Mouse (Mus musculus): ENCODE measurements around the gene Ccdc28b.

Gene Ccdc28b

DNA sequence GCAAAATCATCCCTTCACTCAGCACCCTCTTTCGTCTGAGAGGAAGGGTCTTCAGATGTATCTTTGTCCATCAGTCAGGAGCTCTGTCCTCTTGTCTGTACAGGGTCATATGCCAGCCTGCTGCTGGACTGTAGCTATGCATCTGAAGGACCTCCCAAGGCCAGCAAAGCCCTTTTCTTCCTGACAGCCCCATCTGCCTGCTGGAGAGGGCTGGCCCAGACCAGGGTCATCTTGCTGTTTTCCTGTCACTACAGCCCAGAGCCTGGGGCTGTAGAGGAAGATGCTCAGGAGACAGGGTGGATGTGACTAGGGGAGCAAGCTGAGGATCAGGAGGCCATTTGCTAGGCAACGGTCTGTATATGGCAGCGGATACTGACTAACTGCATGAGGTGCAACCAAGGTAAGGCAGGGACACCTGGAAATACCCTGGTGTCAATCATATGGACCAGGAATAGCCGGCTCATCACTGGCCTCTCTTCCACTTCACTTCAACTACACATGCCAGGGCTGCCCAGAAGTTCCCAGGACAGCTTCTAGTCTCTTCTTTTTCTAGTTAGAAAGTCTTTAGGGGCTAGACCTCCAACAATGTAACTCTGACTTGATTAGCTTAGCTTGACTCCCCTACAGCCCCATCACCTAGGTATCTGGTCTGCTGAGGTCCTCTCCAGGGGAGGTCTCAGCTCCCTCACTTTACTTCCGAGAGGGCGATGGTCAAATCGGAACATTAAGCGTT, 778 bp downstream of the Ccdc28b start:
- peak; percentile 65 for DNase-seq

DNA sequence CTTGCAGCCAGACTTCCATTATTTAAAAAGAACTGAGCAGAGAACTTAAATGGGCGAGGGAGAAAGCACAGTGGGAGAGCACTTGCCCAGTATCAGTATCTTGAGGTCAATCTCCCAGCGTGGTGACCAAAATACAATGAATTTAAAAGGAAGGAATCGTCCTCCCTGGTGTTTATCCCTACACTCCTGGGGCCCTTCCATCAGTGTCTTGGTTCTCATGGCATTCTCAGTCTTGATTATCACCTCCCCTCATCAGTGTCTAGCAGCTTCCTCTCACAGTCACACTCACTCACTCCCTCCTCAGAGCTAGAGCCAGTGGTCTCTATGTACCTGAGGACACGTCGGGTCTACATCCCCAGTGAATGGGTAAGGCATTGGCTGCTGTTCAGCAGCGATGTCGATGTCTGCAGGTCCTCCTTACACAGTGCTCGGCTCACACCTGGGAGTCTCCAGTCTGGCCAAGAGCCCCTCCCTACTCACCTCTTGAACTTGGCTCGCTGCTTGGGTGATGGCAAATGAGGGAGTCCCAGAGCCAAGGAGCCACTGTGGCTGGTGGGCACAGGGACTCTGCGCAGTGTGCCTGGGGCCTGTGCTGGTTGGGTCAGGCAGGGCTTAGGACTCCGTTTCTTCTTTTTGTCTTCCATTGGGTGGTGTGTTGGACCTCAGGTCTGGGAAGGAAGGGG, 1.5 kb downstream of the Ccdc28b start:
- DNase-seq, result peak; percentile 77

DNA sequence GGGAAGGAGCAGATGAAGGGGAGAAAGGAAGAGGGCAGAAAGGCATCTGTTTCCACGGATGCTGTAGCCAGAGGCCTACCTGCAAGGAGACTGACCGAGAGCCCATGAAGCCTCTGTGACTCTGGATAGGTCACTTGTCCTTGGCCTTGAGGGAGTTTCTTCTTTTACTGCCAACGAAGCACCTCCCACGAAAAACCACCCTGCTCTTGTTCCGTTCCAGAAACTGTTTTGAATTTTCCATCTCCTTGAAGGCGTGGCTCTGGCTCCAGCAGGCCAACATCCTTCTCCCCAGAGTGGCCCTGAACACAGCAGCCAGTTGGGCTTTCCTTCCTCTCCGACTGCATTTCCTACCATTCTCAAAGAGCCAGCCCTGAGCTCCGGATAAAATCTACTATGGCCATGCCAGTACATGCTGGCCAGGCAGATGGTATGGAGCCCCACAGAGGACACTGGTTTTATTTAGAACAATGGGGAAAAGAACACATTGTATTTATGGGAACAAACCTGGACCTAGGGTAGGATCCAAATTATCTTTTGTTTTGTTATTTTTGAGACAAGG, 2.4 kb downstream of the Ccdc28b start:
- peak; percentile 85 for DNase-seq

- DNase-seq, result peak; percentile 65
Observed at GRCm38 (mm10) chr4:129620419-129621282, 3.1 kb downstream of the Ccdc28b start.

DNA sequence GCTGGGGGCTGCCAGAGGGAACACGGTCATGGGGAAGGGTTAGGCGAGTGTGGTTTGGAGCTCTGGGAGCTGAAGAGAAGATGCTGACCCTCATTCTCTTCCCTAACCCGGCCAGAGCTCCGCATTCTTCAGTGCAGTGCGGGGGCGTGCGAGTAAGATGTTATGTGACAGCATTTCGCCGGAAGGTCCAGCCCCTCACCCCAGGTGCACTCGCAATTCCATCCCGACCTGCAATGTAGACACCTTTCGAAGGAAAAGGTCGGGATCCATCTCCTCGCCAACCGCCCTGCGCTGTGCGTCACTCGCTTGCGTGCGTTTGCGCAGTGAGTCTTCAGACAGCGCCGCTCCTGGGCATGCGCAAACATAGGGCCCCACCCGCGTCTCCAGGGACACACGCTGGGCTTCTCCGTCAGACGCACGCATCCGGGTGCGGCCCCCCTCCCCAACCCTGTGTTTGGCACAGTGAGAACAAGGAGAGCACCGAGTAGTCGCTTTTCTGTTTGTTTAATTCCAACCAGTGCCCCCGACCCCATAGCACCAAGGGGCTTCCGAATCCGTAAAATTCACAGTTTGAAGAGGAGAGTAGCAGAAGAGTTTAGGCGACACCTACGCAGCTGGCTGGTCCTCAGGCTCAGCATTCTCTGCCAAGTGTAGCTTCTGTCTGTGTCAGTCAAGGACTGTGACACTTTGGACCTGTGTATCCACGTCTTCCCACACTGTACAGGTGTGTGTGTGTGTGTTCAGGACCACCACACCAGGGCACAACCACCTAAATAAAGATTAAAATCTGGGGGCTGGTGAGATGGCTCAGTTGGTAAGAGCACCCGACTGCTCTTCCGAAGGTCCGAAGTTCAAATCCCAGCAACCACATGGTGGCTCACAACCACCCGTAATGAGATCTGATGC, 4.7 kb downstream of the Ccdc28b start, which contains the start of gene Iqcc:
TSS of gene Iqcc (minus strand) at position 314 of the 906 bp plus-strand sequence.
- DNase-seq, result peak; percentile 97

- peak; percentile 55 for DNase-seq
Observed at GRCm38 (mm10) chr4:129618031-129618430, 5.7 kb downstream of the Ccdc28b start.

DNA sequence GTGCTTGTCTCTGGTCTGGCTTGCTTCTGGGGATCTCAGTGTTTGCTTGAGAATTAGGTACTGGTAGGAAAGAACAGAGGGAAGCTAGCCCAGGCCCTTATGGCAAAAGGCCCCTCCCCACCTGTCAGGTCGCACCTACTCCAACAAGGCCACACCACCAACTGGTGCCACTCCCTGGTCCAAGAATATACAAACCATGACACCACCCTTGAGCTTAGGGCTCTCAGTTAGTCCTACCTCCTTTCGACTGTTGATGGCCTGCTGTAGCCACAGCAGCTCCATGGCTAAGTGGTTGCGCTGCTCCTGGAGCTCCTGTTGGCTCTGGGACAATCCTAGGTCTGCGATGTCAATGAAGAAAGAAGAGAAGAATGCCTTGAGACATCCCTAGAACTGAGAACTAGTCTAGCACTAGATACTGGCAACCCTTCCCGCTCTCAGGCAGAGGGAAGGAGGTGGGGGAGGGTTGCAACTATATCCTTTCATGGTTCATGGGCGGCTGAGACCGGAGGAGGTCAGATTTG, 6.6 kb downstream of the Ccdc28b start:
- peak; percentile 50 for DNase-seq

DNA sequence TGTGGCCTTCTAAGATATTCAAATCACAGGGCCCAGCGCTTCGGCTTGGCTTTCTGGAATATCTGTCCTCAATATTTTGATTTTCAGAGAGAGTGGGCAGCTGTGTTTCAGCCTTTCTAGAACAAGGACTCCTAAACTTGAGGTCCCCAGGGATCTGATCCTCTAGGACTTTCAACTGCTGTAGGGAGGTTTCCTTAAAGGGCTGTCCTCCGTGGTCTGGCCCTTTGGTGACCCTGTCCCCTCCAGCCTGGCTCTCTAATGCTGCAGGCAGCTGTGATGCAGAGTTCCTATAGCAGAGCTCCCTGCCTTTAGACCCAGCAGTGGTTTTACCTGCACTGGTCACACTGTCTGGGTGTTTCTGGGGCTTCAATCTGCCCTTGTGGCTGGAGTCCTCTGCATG, 7.1 kb downstream of the Ccdc28b start:
- no peak for DNase-seq

DNA sequence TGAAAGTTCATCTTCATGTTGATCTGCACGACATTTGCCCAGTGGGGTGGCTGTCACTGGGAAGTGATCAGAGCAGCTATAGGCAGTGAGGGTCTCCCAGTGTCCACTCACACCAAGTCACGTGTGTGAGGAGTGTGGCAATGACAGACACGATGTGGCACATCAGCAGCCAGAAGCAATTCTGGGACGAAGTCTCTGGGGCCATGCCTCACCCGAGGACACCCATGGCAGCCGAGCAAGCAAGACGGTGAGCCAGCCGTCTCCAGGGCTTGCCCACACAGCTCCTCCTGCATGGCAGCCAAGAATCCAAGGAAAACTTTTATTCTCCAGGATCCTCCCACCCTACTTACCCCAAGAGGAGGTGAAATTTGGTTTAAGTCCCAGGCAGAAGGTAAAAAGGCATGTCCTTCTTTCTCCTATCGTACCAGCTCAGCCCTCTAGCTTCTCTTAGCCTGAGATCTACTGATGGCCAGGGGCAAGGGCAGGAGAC, 7.9 kb downstream of the Ccdc28b start:
- DNase-seq, result peak; percentile 39

DNA sequence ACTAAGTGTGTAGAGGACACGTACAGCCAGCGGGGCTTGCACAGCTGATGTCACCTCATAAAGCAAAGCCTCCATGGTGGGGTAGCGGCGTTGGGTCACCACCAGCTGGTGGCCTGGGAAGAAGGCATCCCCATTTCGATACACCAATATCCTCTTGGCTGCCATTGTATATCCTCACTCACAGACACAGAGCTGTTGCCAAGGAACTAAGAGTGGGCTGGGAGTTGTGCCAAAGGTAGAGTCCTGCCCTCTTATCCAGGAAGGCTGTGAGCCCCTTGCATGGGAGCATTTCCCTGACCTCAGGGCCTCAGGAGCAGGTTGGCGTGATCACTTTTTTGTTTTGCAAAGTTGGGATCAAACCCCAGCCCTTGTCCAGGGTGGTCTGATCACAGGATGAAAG, 9.7 kb downstream of the Ccdc28b start, which contains the start of gene Dcdc2b:
TSS of gene Dcdc2b (minus strand) at position 165 of the 400 bp plus-strand sequence.
- DNase-seq, result peak; percentile 41

DNA sequence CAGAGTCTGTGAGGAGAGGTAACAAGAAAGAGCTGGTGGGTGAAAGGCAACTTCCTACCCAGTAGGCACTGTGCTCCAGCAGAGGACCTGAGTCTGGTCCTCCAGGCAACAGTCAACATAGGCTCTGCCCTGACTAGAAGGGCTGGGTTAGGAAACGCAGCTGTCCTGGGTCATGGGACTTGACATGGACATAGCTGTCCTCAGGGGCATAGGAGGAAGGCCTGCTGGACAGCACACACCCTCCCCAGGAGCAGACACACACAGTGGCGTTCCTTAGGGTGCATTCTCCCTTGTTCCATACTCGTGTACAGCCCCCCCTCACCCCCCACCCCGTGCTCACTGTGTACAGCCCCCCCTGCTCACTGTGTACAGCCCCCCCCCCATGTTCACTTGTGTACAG, 13.3 kb downstream of the Ccdc28b start:
- DNase-seq, result no peak

DNA sequence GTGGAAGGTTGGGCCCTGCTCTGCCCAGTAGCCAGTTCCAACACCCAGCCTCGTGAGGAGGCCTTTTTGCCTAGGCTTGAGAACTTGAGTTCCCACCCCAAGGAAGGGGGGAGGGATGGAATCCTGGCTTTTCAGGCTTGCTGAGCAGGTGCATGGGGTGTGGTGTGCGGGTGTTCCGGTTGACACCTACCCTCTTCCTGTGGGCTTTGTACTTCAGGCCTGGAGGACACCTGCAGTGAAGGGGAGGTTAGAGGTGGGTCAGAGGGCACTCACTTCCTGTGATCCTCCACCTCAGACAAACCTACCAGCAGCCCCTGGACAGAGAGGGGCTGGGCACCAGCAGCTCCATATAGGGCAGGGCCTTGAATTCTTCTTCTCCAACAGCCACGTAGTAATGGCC, 13.7 kb downstream of the Ccdc28b start:
- peak; percentile 27 for DNase-seq

DNA sequence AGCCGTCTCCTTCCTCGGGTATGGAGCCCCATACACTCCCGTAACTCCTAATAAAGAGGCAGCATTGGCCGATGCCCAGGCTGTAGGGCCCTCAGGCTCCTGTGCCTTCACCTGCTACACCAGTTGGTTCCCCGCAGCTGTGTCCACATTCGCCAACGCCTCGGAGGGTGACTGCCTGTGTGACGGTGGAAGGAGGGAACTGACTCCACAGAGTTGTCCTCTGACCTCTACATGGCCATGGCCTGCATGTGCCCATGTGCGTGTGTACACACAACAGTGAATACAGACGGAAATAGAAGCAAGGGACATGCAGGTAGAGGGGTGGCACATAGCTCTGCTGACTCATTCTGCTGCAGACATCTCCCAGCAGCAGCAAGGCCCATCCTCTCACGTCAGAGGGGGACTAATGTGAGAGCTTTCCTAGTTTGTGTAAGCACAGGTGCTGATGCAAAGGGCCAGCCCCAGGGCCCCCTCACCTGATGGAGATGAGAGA, 14.6 kb downstream of the Ccdc28b start:
- DNase-seq, result peak; percentile 45

- peak; percentile 81 for DNase-seq
Observed at GRCm38 (mm10) chr4:129608426-129609025, 15.2 kb downstream of the Ccdc28b start.

DNA sequence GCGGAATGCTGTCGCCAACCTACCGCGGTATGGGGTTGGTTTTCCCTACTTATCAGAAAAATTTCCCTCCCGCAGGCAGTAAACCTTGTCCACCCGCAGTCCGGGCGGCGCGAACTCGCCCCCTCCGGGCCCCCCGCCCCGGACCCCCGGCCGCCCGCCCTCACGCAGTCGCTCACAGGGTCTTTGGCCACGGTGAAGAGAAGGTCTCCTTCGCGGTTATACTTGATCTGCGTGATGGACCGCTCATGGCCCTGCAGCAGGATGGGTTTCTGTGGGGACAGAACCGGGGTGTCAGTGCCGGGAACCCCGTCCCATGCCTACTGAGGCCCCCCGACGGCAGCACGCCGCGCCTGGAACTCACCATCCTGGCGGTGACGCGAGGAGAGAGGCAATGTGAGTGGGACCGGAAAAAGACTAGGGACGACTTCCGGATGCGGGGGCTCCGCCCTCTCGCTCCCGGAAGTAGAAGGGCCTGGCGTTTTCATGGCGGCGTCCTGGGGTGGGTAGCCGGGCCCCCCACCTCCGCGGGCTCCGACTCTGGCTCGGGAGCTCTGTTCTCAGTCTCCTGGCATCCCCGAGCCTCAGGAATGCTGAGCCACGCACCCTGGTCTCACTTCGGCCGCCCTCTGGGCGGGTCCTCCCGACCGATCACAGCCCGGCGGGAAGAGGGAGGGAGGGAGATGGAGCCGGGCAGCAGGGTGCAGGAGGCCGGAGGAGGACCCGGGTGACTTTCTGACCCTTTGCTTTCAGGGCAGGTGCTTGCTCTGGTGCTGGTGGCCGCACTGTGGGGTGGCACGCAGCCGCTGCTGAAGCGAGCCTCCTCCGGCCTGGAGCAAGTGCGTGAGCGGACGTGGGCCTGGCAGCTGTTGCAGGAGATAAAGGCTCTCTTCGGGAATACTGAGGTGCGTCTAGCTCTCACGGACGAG, 23.3 kb downstream of the Ccdc28b start, which contains the start of the genes Eif3i and Tmem234:
TSS of gene Eif3i (minus strand) at position 416 of the 926 bp plus-strand sequence.
TSS of gene Tmem234 (plus strand) at position 436 of the 926 bp plus-strand sequence.
- peak; percentile 79 for DNase-seq

DNA sequence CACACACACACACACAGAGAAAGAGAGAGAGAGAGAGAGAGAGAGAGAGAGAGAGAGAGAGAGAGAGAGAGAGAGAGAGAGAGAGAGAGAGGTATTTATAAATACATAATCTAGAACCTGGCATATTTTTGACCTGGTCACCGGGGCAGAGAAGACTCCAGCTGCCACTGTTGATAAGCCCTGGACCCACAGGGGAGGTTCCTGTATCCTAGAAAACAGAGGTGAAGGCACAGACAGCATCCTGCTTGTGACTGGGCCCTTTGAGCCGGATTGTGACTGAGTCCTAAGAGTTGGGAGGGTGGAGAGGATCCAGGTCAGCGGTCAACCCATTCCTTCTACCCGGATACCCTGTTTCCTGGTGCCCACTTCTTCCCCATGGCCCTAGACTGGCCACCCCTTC, 34.9 kb downstream of the Ccdc28b start:
- no peak for DNase-seq

DNA sequence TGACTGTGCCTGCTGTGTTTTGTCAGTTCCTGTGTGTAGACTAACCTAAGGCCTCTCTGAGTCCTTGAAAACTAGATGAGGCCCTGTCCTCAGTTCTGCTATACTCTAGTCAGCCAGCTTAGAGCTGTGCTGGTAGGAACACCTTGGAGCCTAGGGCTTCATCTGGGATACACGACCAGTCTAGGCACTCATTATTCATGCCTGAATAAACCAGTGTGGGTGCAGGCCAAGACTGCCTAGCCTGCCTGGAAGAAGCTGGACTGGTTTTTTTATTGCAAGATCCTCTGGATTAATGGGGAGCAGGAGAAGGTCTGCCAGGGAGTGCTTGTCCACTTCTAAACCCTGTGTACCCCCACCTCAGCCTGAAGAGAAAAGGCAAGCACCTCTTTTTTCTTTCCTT, 36.8 kb downstream of the Ccdc28b start:
- no peak for DNase-seq

GRCm38 (mm10) chr4:129585773-129586172, 38.0 kb downstream of the Ccdc28b start:
- no peak for DNase-seq

- DNase-seq, result peak; percentile 60
Observed at GRCm38 (mm10) chr4:129584884-129585608, 38.7 kb downstream of the Ccdc28b start.
